Mouse (Mus musculus): ENCODE measurements around the gene Galnt7.
A peak's percentile ranks its signal among the peaks of the same experiment; 100 is the strongest.

The Galnt7 gene

GRCm38 (mm10) chr8:57489366-57489765, 163.5 kb downstream of the Galnt7 start:
- no peak for DNase-seq

- peak; percentile 82 for DNase-seq
Observed at GRCm38 (mm10) chr8:57488312-57488765, 164.5 kb downstream of the Galnt7 start.

- peak; percentile 99 for DNase-seq
Observed at GRCm38 (mm10) chr8:57487441-57488155, 165.2 kb downstream of the Galnt7 start, which contains the start of gene Sap30. Sap30 (minus strand) TSS chr8:57487860.

GRCm38 (mm10) chr8:57486491-57487440, 166.1 kb downstream of the Galnt7 start:
- peak; percentile 38 for DNase-seq

- DNase-seq = no peak
Observed at GRCm38 (mm10) chr8:57480606-57481005, 172.2 kb downstream of the Galnt7 start.

- DNase-seq = no peak
Observed at GRCm38 (mm10) chr8:57479700-57480099, 173.1 kb downstream of the Galnt7 start.

- no peak for DNase-seq
Observed at GRCm38 (mm10) chr8:57478406-57478805, 174.4 kb downstream of the Galnt7 start.
